Mouse (Mus musculus): ENCODE data around the gene Tmem176b.

- TF ChIP-seq CEBPB (IDR thresholded peaks at IDR 0.05; ENCODE audit: low read depth) = no peak
- TF ChIP-seq CTCF (IDR thresholded peaks at IDR 0.05; ENCODE audit: control insufficient read depth, insufficient read depth, insufficient read length) = no peak
- no peak for TF ChIP-seq USF1 (IDR thresholded peaks at IDR 0.05; ENCODE audit: low read depth)
- TF ChIP-seq MAX (IDR thresholded peaks at IDR 0.05) = no peak
These were observed 35.3 kb upstream of the Tmem176b start for GRCm38 (mm10) chr6:48876510-48877135.
